Mouse (Mus musculus): ENCODE data around the gene Olfr95.
A peak's percentile ranks its signal among the peaks of the same experiment; 100 is the strongest.
"Not testable (repeated sequence)": the region's sequence is repeated elsewhere in the genome, so short reads cannot be mapped to it uniquely, and the experiment has no call there.

The Olfr95 gene

GRCm38 (mm10) chr17:37213018-37213417 is at the start of gene Olfr95:
Gene Olfr95 (minus strand): TSS chr17:37213118.
- no peak for DNase-seq

GRCm38 (mm10) chr17:37250544-37250943 is 37.6 kb upstream of the Olfr95 start:
- DNase-seq = no peak

GRCm38 (mm10) chr17:37249460-37249859 is 36.5 kb upstream of the Olfr95 start:
- DNase-seq = no peak

- DNase-seq = peak; percentile 2
These were observed 33.8 kb upstream of the Olfr95 start for GRCm38 (mm10) chr17:37246715-37247114.

DNA sequence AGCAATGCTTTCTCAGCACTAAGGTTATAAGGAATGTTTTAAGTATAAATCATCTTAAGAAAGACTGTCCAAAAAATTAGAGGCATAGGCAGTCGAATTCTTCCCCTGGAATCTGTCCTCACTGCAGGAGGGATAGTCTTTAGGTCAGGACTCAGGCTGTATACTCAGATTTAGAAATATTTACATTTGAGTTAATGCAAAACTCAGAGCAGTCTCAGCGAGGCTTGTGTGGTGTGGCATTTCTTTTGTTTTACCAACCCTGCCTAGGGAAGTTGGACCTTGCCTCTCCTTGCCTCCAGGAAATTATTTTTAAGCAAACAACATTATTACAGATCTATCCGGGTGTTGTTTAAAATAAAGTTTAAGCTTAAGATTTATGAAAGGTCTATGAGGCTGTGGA is 29.3 kb upstream of the Olfr95 start:
- DNase-seq = no peak

DNA sequence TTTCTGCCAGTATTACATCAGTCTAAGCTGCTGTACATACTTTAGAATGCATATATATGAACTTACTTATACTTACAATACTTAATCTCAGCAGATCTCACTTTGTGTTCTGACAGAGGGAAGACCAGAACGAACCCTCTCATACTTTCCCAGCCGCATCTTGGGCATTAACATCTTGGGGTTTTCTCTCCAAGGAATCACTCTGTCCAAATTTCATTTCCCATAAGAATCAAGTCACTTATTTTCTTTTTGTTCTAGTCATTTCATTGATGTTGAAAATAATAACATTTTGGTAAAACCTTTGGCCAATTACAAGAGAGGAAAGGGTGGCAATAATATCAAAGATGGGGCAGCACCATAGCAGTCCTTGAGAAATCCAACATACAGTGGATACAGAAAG is 24.3 kb upstream of the Olfr95 start, which contains the start of gene Olfr97:
TSS of gene Olfr97 (minus strand) at position 101 of the 400 bp plus-strand sequence.
- DNase-seq = not testable (repeated sequence)

DNA sequence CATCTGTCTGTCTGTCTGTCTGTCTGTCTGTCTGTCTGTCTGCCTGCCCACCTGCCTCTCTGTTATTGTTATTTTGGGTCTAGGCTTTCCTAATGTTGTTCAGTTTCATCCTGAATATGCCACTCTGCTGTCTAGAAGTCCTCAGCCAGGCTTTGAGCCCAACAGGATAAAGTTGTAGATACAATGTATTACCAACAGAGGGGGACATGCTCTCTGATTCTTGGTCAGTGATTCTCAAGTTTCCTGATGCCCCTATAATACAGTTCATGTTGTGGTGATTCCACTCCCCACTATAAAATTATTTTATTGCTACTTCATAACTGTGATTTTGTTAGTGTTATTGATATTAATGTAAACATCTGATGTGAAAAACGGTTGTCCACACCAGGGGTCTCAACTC is 9.0 kb upstream of the Olfr95 start:
- no peak for DNase-seq

GRCm38 (mm10) chr17:37219846-37220245 is 6.9 kb upstream of the Olfr95 start, which contains the start of gene Olfr96:
Gene Olfr96 (plus strand): TSS chr17:37220146.
- no peak for DNase-seq

- no peak for DNase-seq
These were observed 5.6 kb upstream of the Olfr95 start for GRCm38 (mm10) chr17:37218486-37218885.

DNA sequence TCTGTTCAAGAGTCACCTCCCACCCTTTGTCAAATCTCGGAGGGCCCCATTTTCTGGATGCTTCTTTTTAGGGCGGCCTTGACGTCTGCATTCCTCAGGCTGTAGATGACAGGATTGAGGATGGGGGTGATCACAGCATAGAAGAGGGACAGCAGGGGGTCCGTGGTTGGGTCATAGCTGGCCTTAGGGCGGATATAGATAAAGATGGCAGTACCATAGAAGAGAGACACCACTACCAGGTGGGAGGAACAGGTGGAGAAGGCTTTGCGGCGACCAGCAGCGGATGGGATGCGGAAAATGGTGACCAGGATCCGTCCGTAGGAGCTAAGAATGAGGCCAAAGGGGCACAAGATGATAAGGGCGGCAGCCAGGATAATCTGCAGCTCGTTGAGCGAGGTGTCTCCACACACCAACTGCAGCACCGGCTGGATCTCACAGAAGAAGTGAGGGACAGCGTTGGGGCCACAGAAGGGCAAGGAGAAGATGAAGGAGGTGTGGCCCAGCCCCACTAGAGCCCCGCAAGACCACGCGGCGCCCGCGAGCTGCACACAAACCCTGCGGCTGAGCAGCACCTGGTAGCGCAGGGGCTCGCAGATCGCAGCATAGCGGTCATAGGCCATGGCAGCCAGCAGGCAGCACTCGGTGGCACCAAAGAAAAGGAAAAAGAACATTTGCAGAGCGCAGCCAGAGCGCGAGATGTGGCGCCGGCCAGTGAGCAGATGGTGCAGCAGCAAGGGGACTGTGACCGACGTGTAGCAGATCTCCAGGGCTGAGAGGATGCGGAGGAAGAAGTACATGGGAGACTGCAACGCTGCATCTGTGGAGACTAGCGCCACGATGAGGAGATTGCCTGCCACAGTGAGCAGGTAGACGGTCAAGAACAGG is 1.8 kb downstream of the Olfr95 start:
- peak; percentile 12 for DNase-seq

DNA sequence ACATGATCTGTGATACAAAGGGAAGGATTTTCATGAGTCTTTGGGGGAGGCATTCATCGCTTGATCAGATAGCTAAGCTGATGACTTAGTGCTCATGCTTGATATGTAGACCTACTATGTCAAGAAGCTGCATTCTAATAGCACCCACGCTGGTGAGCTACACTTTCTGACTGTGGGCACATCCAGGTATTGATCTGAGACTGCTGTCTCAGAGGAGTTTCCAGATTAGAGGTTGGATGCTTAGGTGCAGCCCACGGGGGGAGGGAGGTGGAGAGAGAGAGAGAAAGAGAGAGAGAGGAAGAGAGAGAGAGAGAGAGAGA is 9.0 kb downstream of the Olfr95 start:
- DNase-seq = no peak

DNA sequence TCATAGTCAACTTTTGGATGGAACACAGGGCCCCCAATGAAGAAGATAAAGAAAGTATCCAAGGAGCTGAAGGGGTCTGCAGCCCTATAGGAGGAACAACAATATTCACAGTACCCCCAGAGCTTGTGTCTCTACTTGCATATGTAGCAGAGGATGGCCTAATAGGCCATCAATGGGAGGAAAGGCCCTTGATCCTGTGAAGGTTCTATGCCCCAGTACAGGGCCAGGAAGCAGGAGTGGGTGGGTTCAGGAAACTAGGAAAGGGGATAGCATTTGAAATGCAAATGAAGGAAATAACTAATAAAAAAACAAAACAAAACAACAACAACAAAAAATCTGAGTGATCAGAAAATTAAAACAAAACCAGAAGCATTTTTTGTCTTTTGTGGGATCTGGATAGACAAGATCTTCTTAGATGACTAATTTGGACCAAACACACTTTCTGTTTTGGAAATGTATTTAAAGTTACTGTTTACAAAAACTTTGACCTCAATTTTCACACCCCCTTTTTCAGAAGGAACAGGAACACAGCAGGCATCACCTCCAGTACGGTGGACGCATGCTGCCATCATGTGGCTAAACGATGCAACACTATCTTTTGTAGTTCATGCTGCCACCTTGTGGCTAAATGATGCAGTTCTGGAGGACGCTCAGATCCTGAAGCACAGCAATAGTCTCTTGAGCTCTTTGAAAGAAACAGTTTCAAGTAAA is 9.6 kb downstream of the Olfr95 start:
- peak; percentile 62 for DNase-seq

- DNase-seq = no peak
These were observed 12.0 kb downstream of the Olfr95 start, which contains the start of gene Olfr94 for GRCm38 (mm10) chr17:37200894-37201293. Gene Olfr94 (minus strand): TSS chr17:37200994.

- DNase-seq = no peak
These were observed 15.8 kb downstream of the Olfr95 start for GRCm38 (mm10) chr17:37196845-37197724.

DNA sequence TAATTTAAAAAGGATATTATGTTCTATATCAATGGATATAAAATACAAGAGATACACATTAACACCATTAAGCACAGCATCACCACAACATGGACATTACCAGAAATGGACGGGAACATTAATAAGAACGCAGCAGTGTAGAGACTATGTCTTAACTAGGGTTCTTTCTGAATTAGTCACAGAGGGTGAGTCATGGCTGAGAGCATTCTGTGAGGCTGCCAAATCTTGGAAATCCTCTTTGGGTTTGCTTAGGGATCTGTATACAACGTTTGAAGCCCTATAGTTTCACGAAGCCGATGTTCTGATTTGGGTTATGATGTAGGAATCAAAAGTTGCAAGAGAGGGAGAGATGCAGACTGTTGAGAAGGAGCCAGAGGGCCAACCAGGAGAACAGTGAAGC is 18.1 kb downstream of the Olfr95 start:
- DNase-seq = no peak

DNA sequence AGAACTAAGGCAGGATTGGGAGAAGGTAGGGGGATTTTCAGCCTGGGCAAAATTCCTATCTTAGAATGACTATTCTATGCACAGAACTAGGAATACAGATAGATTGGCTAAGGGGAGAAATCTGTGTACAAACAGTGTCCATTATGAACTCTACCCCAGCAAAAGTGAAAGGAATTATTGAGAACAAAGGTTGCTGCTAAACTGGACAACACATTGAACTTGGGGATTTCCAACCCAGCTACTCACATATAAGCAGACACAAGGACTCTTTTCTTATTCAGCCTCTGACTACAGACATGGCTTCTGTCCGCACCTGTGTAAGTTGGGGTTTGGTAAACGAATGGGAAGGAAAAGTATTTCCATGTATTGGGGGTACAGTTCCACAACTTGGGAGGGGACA is 19.3 kb downstream of the Olfr95 start, which contains the start of gene Ubd:
TSS of gene Ubd (plus strand) at position 237 of the 400 bp plus-strand sequence.
- DNase-seq = no peak

- DNase-seq = no peak
These were observed 19.9 kb downstream of the Olfr95 start for GRCm38 (mm10) chr17:37193032-37193431.

DNA sequence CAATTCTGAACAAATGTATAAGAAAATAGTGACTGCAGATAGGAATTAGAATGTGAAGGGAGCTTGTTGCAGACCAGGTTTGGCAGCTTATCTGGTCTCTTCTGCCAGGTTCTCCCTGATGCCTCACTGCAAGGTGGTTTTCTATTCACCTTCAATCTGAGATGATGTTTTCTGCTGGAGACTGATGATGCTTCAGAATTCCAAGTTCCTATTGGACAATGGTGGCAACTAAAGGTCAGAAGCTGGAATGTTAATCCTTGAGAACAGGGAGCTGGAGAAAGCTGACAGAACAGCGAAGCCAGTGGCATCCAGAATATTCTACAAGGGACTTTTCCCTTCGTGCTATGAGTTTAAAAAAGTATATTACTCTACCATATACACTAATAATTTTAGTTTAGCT is 22.2 kb downstream of the Olfr95 start:
- DNase-seq = no peak

DNA sequence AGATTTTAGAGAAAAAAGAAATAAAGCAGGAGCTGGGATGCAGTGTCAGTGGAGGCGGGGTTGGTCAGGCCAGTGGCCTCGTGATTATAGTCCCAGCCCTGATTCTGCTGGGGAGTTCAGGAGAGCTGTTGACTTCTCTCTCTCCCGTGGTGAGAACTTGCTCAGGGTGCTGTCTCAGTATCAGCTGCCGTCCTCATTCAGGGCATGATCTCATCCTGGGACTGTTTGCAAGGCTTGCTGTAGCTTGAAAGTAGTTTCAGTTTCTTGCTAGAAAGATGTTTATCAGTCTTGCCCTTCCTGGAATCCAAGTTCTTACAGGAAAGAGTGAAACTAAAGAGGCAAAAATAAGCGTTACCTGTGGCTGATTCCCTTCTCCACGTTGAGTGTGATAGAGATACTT is 27.4 kb downstream of the Olfr95 start:
- no peak for DNase-seq

DNA sequence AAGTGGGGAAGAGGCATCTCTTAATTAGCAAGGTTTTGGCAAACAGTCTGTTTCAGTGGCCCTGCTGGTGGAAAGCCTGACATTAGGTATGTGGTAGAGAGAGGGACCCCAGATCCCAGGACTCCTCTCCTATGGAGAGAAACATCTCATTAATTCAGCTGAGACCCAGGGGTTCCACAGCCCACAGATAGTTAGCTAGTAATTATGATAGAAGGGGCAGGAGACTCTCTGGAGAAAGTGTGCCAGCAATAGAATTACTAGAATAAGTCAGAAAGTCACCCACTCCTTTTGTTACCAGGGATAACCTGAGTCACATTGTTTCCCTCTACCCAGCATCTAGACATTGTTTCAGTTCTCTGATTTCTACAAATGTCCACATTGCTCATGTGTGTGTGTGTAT is 51.5 kb downstream of the Olfr95 start, which contains the start of gene Olfr93:
TSS of gene Olfr93 (minus strand) at position 101 of the 400 bp plus-strand sequence.
- no peak for DNase-seq

All from cerebellum, adult 9-11 months (tissue).